Mouse (Mus musculus): ENCODE data around the gene Babam2.
A peak's percentile ranks its signal among the peaks of the same experiment; 100 is the strongest.

Gene Babam2

DNA sequence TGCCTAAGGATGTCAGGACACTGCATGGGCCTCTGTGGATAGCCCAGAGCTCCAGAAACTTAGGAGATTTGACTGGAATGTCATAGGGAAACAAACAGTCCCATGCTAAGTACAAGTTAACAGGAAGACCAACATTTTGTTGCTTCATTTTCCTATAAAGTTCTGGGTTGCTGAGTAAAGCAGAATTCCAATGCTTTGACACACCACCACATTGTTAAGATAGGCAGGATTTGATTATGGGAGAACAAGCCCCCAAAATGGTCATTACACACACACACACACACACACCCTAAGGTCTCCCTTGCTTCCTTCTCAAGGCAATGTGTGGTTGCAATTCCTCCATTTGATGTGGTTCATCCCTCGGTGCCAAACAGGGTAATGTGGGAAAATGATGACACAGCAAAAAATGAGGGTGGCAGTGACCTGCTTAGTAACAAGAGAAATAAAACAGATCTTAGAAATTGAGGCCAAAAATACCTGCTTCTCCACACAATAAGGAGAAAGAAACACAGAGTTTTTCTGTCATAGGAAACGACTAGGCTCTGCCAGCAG is 286.4 kb downstream of the Babam2 start:
- no peak for DNase-seq (ENCODE audit: low read depth in 1 of 2, low spot score in 2 of 2)

DNA sequence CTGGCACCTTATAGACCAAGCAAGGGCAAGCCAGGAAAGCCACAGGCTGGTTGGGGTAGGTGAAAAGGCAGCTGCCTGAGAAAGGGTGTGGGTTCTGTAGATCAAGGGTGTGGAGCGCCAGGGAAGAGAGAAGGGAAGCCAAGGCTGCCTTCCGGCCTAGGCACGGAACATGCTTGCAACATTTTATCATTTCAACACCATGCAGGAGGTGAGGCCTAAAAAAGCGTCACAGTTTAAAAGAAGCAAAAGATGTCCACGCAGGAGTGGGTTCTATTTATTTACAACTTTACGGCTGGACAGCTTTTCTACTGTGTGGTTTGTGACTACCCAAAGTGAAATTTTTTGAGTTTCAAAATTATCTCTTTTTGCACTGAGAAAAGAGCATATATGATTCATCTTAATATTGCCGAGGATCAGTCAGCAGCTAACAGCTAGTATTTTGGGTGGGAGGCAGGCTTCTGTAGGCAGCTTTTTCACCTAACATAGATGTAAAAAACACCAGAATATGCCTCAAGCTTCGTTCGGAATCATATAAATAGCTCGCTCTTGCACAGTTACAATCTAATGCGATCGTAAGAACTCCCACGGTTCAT is 287.0 kb downstream of the Babam2 start:
- peak; percentile 14 to 16 for DNase-seq (ENCODE audit: low read depth in 1 of 2, low spot score in 2 of 2)

DNA sequence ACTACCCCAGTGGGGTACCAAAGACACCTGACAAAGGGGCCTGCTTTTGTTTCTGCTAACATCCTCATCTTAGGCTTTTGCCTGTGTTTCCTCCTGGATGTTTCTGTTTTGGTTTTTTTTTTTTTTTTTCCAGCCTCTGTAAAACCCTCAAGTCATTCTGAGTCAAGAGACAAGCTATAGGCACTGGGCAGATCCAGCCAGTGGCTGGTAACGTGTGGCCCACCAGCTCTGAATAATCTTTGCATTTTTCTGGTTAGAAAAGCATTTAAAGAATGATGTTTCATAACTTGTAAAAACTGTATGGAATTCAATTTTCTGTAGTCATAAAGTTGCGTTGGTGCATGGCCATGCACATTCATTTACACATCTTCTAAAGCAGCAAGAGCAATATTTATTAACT is 287.5 kb downstream of the Babam2 start:
- DNase-seq (ENCODE audit: low read depth in 1 of 2, low spot score in 2 of 2): no peak

DNA sequence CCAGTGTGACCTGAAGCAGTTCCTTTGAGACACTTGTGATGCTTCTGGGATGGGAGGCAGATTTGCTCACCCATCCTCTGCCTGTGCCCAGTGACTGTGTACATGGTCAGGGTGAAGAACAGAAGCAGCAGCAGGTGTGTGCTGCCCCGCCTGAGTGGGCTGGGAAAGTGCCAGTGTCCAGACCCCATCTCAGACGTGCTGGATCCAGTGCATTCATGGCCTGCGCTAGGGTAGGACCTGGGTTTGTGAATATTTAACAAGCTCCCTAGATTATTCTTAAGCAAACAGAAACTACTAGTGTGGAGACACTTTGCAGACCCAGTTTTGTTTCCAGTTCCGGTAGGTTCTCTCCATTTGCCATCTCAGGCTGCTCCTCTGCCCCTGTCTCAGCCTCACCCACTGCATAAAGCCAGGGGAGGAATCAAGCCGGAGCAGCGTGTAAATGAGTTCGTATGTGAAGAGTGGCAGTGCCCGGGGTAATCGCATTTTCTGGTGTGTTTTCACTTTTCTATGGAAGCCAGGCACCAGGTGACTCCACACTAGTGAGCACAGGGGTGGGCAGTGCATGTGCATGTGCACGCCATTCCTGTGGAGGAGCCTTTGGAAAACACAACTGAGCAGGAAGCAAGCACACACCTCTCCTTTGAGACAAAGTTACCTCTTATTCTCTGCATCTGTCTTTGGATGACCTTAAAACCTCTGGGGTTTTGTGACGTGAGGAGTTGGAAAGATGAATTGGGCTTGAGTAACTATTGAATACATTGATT is 290.2 kb downstream of the Babam2 start:
- DNase-seq (ENCODE audit: low read depth in 1 of 2, low spot score in 2 of 2): no peak

DNA sequence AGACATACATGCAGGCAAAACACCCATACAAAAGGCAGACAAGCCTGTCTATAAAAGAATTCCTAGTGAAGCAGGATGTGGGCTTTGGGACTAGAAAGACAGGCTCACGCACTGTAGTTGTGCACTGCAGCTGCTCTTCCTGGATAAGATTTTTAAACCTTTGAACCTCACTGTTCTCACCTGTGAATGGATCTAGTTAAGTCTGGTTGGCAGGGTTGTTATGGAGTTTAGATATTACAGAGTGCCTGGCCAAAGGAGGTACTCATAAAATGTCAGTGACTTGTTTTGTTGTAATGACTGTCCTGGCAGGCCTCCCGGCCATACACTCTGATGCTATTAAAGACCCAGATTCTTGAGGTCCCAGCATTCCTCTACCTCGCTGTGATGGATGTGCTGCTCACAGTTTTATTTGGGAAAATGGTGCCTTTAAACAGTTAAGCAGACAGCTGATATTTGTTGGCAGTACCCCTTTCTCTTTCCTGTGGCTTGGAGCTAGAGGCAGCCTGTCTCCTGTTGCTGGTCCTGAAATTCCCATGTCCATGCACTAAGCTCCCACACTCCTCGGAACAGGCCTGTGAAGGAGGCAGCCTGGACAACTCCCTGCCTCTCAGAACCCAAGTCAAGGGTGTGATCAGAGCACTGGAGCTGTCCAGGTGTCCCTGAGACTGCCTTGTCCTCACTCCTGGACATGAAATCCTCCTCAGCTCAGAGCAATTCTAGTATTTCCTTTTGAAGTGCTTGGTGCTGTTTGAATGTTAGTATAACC is 299.9 kb downstream of the Babam2 start:
- DNase-seq (ENCODE audit: low read depth in 1 of 2, low spot score in 2 of 2): no peak

DNA sequence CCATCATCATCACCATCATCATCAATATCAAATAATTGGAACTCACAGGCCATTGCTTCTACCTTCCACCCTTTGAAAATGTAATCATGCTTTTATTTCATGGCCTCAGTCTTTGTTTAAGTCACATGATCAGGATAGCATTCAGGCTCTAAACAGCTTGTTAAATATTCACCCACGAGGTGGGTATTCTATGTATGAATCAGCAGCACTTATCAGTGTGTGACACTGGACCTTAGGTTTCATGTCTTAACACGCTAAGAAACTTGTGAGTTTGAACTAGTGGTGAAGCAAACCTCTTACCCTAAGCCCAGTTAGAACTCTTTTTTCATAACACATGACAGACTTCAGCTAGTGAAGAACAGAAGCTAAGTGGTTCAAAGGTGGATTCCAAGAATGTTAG is 301.3 kb downstream of the Babam2 start:
- DNase-seq (ENCODE audit: low read depth in 1 of 2, low spot score in 2 of 2): no peak

DNA sequence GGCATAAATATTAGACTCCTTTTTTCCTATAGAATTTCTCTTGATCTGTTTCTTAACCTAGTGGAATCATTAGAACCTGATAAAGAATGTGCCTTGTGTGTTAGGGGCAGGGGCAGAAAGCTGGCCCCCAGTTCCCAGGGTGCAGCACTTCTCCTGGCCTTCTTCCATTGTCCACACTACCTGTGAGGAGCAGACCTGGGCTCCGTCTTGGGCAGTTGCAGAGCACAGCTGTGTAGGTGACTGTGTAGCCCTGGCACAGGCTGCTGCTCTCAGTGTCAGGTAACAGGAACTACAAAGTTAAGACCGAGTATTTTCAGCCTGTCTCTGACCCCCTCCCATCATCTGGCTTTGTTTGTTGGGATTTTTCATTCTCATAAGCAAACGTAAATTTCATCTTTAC is 302.6 kb downstream of the Babam2 start:
- no peak for DNase-seq (ENCODE audit: low read depth in 1 of 2, low spot score in 2 of 2)

DNA sequence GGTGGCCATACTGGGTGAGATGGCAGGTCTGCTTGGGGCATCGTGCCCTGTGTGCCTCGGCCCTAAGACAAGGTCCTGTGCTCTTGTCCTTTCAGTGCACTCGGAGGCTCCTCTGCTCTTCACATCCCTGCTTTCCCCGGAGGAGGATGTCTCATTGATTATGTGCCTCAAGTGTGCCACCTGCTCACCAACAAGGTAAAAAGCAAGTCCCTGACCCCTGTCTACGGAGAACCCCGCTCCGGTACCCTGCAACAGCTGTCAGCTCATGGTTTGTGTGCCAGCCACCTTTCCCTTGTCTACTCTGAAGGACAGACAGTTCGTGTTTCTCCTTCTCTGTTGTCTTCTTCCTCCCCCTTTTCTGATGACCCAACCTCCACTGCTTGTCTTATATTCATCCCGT is 303.8 kb downstream of the Babam2 start:
- DNase-seq (ENCODE audit: low read depth in 1 of 2, low spot score in 2 of 2): no peak

DNA sequence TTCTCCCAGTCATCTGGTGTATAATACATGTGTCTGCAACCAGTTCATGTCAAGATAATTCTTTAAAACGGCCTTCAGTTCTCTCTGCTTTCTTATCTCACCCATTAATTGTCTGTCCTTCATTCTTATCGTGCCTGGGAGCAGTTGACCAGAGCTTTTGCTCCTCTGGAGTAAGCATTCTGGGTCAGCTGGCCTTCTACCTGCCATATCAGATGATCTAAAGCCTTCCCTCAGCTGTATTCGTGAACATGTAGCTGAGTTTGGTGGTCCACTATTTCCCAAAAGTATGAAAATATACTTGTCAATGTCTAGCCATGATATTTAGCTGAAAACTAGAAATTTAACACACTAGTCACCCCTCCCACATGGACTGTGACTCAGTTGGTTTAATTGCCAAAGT is 304.3 kb downstream of the Babam2 start:
- no peak for DNase-seq (ENCODE audit: low read depth in 1 of 2, low spot score in 2 of 2)

DNA sequence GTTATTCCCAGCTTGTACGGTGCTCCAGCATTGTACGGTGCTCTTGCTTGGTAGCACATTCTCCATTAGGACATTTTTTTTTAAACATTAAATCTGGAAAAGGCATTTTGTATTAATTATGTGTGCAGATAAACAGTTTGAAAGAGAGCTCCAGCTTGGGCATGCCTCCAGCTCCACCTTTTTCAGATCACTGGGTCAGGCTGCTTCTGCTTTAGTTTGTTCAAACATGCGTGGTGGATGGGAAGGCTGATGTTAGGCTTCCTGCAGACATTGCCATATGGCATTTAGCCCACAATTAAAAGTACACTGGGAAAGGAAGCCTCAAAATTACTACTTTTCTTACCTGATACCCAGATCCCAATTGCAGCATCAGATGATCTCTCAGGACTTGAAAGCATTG is 310.9 kb downstream of the Babam2 start:
- DNase-seq (ENCODE audit: low read depth in 1 of 2, low spot score in 2 of 2): no peak

DNA sequence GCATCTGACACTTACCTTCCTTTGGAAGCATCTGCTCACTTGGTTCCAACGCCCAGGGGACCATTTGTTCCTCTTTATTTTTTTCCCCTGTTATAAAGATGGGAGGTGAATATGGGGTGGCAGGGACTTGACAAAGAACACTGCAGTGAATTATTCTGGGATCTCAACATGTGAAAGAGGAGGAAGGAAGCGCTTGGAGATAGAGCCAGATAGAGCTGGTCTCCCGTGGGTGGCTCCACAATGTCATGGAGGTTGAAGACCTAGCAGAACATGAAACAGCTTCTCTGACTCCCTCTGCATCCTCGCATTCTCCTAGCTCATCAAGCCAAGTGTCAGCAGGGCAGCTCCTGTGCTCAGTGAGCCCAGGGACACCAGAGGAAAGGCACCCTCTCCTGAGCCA is 312.6 kb downstream of the Babam2 start:
- no peak for DNase-seq (ENCODE audit: low read depth in 1 of 2, low spot score in 2 of 2)

DNA sequence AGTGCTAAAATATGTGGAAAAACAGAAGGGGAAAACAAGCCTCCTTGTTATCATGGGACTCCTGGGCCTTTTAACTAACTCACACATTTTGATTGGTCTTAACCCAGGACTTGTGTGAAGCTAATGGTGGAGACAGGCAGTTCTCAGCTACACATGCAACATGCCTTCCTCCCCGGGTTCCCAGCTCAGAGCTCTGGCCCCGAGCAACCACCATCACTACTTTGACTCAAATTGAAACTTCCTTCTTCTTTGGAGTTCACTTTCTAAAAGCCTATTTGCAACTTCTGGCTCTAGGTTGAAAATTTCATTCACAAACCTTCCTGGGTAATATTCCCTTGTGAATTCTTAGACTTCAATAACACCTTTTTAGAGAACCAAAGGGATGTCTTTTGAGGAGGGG is 315.6 kb downstream of the Babam2 start:
- no peak for DNase-seq (ENCODE audit: low read depth in 1 of 2, low spot score in 2 of 2)

DNA sequence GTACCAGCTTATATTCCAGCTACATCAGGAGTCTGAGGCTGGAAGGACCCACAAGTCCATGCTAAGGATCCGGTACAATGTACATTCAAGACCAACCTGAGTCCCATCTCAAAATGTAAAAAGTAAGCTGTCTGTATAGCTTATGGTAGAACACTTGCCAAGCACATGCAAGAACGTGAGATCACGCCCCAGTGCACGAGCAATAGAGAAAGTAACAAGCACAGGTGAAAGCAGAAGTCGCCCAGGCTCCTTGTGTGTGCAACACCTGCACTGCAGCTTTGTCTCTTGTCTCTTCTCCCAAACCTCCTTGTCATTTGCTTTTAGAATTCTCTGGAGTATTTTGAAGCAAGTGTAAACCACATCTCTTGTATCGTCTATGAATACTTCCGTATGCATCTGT is 317.3 kb downstream of the Babam2 start:
- no peak for DNase-seq (ENCODE audit: low read depth in 1 of 2, low spot score in 2 of 2)

DNA sequence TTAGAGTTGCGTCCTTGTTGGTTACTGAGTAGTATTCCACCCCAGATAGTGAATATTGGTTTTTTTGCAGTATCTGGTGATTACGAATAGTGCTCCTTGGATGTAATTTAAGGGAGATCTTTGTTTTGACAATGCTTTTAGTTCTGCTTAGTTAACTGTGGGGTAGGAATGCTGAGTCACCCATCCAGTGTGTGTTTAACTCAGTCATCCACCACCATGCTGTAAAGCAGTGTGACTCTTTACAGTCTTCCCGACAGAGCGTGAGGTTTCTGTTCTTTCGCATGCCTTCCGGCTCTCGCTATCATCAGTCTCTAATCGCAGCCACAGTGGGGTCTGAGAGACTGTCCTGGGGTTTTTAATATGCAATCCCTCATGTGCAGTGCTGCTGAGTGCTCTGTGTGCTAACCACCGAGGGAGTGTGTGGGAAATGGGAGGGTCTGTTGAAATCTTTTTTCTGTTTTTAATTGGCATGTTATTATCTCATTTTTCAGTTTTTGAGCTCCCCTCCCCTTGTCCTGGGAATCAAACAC is 318.5 kb downstream of the Babam2 start:
- DNase-seq (ENCODE audit: low read depth in 1 of 2, low spot score in 2 of 2): no peak

DNA sequence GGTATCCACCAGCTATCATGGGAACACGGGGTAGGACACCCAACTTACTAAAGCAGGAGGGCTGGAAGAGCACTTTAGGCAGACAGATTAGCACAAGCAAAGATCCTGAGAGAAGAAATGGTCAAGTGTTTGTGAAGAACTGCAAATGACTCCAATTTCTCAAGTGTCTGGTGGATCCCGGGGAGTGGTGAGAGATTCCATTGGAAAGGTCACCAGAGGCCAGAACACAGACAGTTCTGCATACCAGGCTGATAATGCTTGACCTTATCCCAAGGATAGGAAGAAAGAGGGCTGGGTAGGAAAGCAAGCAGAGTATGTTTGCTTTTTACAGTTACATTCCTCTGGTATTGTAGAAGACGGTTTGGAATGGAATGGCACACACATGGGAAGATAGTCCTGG is 320.2 kb downstream of the Babam2 start:
- no peak for DNase-seq (ENCODE audit: low read depth in 1 of 2, low spot score in 2 of 2)

DNA sequence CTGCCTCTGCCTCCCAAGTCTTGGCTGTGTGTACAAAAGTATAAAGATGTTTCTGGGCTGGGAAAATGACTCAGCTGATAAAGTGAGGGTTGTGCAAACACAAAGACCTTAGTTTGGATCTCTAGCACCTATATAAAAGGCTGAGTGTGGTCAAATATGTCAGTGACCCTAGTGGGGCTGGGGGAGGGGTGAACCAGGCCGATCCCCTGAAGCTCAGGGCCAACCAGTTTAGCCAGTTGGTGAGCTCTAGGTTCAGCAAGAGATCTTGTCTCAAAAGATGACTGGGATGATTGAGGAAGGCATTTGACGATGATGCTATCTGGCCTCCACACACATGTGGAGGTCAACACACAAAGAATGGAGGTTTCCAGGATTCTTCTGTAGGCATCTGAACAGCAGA is 320.8 kb downstream of the Babam2 start:
- DNase-seq (ENCODE audit: low read depth in 1 of 2, low spot score in 2 of 2): no peak

DNA sequence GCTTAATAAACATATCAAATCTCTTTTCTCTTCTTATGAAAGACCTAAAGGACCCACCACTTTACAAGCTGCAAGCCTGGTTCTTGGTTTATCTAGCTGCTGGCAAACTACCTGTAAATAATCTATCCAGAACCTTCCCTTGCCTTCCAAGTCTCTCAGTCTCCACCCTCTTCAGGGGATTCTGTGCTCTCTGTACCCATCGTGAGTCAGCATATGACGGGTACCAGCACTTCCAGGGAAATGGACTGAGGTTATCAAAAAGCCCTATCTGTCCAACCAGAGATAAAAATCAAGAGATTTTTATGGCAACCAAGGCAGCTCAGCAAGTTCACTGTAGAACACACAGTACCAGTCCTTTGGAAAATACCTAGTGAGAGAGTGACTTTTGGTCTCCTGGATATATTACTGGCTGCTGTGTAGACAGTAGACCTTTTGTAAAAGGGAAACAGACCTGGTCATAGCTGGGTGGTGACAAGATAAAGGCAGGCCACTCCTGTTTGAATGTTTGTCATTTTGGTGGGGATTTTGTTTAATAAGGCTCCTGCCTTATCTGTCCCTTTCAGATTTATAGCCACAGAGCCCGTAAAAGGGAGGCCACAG is 332.4 kb downstream of the Babam2 start:
- no peak for DNase-seq (ENCODE audit: low read depth in 1 of 2, low spot score in 2 of 2)

DNA sequence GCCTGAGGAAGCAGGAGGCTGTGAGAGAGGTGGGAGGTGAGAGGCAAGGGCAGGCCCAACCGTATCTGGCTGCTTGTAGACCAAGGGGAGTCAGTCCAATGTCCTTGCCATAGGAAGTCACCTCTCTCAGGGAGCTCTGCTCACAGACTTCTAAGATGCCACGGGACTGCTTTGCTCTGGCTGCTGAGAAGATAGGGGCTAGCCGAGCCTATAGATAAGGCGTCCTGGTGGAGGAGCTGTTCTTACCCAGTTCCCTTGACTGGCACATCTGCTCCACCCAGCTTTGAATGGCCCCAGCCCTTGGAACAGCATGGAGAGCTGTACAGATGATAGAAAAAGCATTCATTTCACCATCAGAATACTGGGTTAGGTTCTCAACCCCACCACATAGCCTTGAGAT is 335.7 kb downstream of the Babam2 start:
- DNase-seq (ENCODE audit: low read depth in 1 of 2, low spot score in 2 of 2): no peak

DNA sequence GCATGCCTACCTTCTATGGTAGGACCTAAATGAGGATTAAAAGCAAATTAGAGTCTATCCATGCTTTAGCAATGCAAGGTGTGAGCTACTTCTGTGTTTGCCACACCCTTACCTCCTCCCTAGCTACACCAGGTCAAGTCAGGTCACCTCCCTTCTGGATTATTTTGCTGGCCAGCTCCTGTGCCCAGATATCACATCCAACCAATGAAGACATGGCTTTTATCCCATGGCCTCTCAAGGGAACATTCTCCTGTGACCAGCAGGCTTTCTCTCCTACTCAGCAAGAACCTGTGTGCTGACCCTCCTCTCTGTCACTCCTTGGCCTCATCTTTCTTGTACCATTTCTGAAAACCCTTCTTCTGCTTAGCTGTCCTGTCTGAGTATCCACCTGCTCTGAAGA is 336.1 kb downstream of the Babam2 start:
- no peak for DNase-seq (ENCODE audit: low read depth in 1 of 2, low spot score in 2 of 2)

DNA sequence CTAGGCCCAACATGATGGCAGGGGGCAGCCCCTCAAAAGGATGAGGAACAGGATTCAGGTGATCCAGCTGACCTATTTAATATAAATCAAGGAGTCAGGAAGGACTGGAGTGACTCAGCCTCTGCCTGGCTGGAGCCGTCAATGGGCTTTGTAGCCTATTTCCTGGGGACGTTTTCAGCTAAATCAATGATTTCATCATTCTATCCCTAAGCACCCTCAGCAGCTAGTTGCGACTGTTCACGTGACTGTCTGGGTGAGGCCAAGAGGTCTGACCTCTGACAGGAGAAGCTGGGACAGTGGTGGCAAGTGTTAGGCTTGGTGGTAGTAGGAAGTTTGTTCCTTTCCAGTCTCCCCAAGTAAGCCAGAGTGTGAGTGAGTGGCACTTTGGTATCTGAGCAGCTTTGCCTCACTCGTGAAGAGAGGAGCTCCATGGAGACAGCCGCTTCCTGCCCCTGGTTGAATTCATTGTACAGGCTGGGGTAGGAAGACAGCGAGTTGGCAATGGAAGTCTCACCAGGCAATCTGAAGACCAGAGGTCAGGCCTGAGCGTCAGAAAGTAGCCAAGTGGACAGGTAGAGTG is 337.1 kb downstream of the Babam2 start:
- DNase-seq (ENCODE audit: low read depth in 1 of 2, low spot score in 2 of 2): no peak

DNA sequence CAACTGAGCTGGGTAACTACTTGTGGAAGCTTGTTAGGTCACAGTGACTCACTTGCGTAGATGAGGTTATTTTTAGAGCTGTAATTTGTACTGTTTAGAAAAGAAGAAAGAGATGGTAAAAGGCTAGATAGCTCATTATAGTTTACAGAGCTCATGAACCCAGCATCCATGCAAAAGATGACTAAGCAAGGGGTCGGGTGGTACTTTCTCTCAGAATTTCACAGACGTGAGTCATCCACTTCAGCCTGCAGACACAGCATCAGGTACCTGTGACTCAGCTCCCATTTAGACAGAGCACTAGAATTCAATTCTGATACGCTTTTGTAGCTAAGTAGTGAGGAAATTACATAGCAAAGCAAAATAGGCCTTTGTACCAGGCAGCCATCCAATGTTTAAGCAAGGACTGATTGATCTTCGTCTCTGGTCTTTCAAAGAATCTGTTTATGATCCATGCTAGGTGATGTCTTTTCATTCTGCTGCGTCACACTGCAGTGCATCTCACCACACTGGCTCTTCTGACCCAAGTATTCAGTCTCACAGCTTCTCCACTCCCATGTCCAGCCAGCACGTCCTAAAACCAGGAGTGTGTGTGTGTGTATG is 338.3 kb downstream of the Babam2 start:
- DNase-seq (ENCODE audit: low read depth in 1 of 2, low spot score in 2 of 2): no peak

Measured in monocyte, adult 2 months (primary cell).